Mouse (Mus musculus): ENCODE results near the gene Slc25a39. TPM values are rescaled to one million over a fixed set of nuclear protein-coding genes. Genes with fewer than 3 reads are reported as not detected.

Slc25a39 gene
- total RNA-seq, 2 experiments from 2014 or later = 58.8 to 64.8 TPM

- intact Hi-C loops (cut with DNase I) = loop anchor here (5.0 kb wide), 1 partner anchor 41 kb away; no protein-coding TSS in a partner anchor
- peak; percentile 80 for DNase-seq (ENCODE audit: low spot score in 2 of 2)
Observed at GRCm38 (mm10) chr11:102438212-102439092, 30.7 kb upstream of the Slc25a39 start.

- intact Hi-C loops (cut with DNase I) = loop anchor here (5.0 kb wide), 1 partner anchor 40 kb away; no protein-coding TSS in a partner anchor
Observed at GRCm38 (mm10) chr11:102437120-102438061, 29.6 kb upstream of the Slc25a39 start.

GRCm38 (mm10) chr11:102436471-102436790 lies 28.7 kb upstream of the Slc25a39 start:
- DNase-seq (ENCODE audit: low spot score in 2 of 2) = peak in 1 of 2 experiments; percentile 24
- intact Hi-C loops (cut with DNase I) = loop anchor here (5.0 kb wide), 1 partner anchor 39 kb away; no protein-coding TSS in a partner anchor

More at GRCm38 (mm10) chr11:102437120-102438061, 29.6 kb upstream of the Slc25a39 start:
- DNase-seq (ENCODE audit: low spot score in 2 of 2) = peak; percentile 80 to 81

- intact Hi-C loops (cut with DNase I) = loop anchor here (5.0 kb wide), 1 partner anchor 39 kb away; no protein-coding TSS in a partner anchor
- DNase-seq (ENCODE audit: low spot score in 2 of 2) = no peak
Observed at GRCm38 (mm10) chr11:102435754-102436470, 28.2 kb upstream of the Slc25a39 start.

- DNase-seq (ENCODE audit: low spot score in 2 of 2) = no peak
- intact Hi-C loops (cut with DNase I) = loop anchor here (1.0 to 5.0 kb wide), 2 partner anchors 38 to 126 kb away; no protein-coding TSS in a partner anchor
Observed at GRCm38 (mm10) chr11:102434816-102435705, 27.3 kb upstream of the Slc25a39 start.

GRCm38 (mm10) chr11:102434406-102434805 lies 26.7 kb upstream of the Slc25a39 start:
- intact Hi-C loops (cut with DNase I) = loop anchor here (1.0 kb wide), 1 partner anchor 125 kb away; no protein-coding TSS in a partner anchor
- DNase-seq (ENCODE audit: low spot score in 2 of 2) = peak; percentile 88 to 94

- DNase-seq (ENCODE audit: low spot score in 2 of 2) = no peak
- intact Hi-C loops (cut with DNase I) = loop anchor here (1.0 kb wide), 1 partner anchor 125 kb away; no protein-coding TSS in a partner anchor
Observed at GRCm38 (mm10) chr11:102433866-102434265, 26.1 kb upstream of the Slc25a39 start.

- DNase-seq (ENCODE audit: low spot score in 2 of 2) = peak in 1 of 2 experiments; percentile 28
- intact Hi-C loops (cut with DNase I) = no loop called here
Observed at GRCm38 (mm10) chr11:102432896-102433295, 25.1 kb upstream of the Slc25a39 start.

- intact Hi-C loops (cut with DNase I) = no loop called here
- DNase-seq (ENCODE audit: low spot score in 2 of 2) = no peak
Observed at GRCm38 (mm10) chr11:102432115-102432843, 24.5 kb upstream of the Slc25a39 start.

- no peak for DNase-seq (ENCODE audit: low spot score in 2 of 2)
Observed at GRCm38 (mm10) chr11:102431728-102432114, 24.0 kb upstream of the Slc25a39 start.

GRCm38 (mm10) chr11:102431018-102431645 lies 23.4 kb upstream of the Slc25a39 start:
- intact Hi-C loops (cut with DNase I) = loop anchor here (2.0 kb wide), 1 partner anchor 20 kb away; no protein-coding TSS in a partner anchor
- DNase-seq (ENCODE audit: low spot score in 2 of 2) = peak; percentile 77 to 87

More at GRCm38 (mm10) chr11:102431728-102432114, 24.0 kb upstream of the Slc25a39 start:
- intact Hi-C loops (cut with DNase I) = loop anchor here (2.0 kb wide), 1 partner anchor 21 kb away; no protein-coding TSS in a partner anchor

GRCm38 (mm10) chr11:102430121-102431017 lies 22.6 kb upstream of the Slc25a39 start, which contains the start of gene Grn:
Grn (plus strand) TSS chr11:102430315.
- intact Hi-C loops (cut with DNase I) = loop anchor here (2.0 kb wide), 1 partner anchor 20 kb away; no protein-coding TSS in a partner anchor
- peak; percentile 90 to 98 for DNase-seq (ENCODE audit: low spot score in 2 of 2)

- DNase-seq (ENCODE audit: low spot score in 2 of 2) = no peak
- intact Hi-C loops (cut with DNase I) = no loop called here
Observed at GRCm38 (mm10) chr11:102429551-102429950, 21.8 kb upstream of the Slc25a39 start.

- intact Hi-C loops (cut with DNase I) = no loop called here
Observed at GRCm38 (mm10) chr11:102428981-102429540, 21.3 kb upstream of the Slc25a39 start.

GRCm38 (mm10) chr11:102425555-102426316 lies 18.0 kb upstream of the Slc25a39 start:
- intact Hi-C loops (cut with DNase I) = no loop called here
- no peak for DNase-seq (ENCODE audit: low spot score in 2 of 2)

More at GRCm38 (mm10) chr11:102428981-102429540, 21.3 kb upstream of the Slc25a39 start:
- DNase-seq (ENCODE audit: low spot score in 2 of 2) = no peak

Measured in left cerebral cortex, postnatal 25 days (tissue).